Mouse (Mus musculus): ENCODE measurements around the gene H2-M10.1. TPM values are rescaled to one million over a fixed set of nuclear protein-coding genes. Genes with fewer than 3 reads are reported as not detected.
"Not testable (repeated sequence)": the region's sequence is repeated elsewhere in the genome, so short reads cannot be mapped to it uniquely, and the experiment has no call there.

Gene H2-M10.1
- not detected in 2 replicates for polyA plus RNA-seq (2016; fragmentation: Nextera tagmentation; extraction: Ambion mirVana)

GRCm38 (mm10) chr17:36326055-36326454 is at the start of gene H2-M10.1:
H2-M10.1 (minus strand) TSS chr17:36326155.
- no peaks in the 10 kb centered on the region for H3K9me3 ChIP-seq
- no peak within 1 kb of the TSS for H3K4me3 ChIP-seq
- H3K27me3 ChIP-seq = no peaks in the 10 kb centered on the region
- WGBS = 90% methylated on average over 4 of the region's 4 CpGs
- no peak within 1 kb of the TSS for H3K4me2 ChIP-seq (replicated peaks)
- no peaks in the 10 kb centered on the region for H3K36me3 ChIP-seq
- no peaks in the 10 kb centered on the region for H3K4me1 ChIP-seq
- no peak within 1 kb of the TSS for H3K27ac ChIP-seq
- no peak for ATAC-seq (ENCODE audit: insufficient number of reproducible peaks, insufficient read depth, low FRiP score, low TSS enrichment)
- H3K9ac ChIP-seq = no peak within 1 kb of the TSS

GRCm38 (mm10) chr17:36368317-36368716 is 42.4 kb upstream of the H2-M10.1 start, which contains the start of gene H2-M10.3:
H2-M10.3 (minus strand) TSS chr17:36368417.
- not testable (repeated sequence) for H3K4me3 ChIP-seq; H3K4me2 ChIP-seq (replicated peaks); H3K9ac ChIP-seq; ATAC-seq (ENCODE audit: insufficient number of reproducible peaks, insufficient read depth, low FRiP score, low TSS enrichment); H3K9me3 ChIP-seq; H3K36me3 ChIP-seq; H3K27me3 ChIP-seq; H3K4me1 ChIP-seq; H3K27ac ChIP-seq
- 87% methylated on average over 2 of the region's 2 CpGs for WGBS

GRCm38 (mm10) chr17:36362404-36362803 is 36.4 kb upstream of the H2-M10.1 start:
- H3K4me3 ChIP-seq; H3K9me3 ChIP-seq; H3K27ac ChIP-seq; ATAC-seq (ENCODE audit: insufficient number of reproducible peaks, insufficient read depth, low FRiP score, low TSS enrichment); H3K9ac ChIP-seq; H3K4me2 ChIP-seq (replicated peaks); H3K27me3 ChIP-seq; H3K36me3 ChIP-seq; H3K4me1 ChIP-seq: not testable (repeated sequence)

- H3K27me3 ChIP-seq; H3K36me3 ChIP-seq; H3K4me3 ChIP-seq; ATAC-seq (ENCODE audit: insufficient number of reproducible peaks, insufficient read depth, low FRiP score, low TSS enrichment); H3K9me3 ChIP-seq; H3K9ac ChIP-seq; H3K4me2 ChIP-seq (replicated peaks); H3K27ac ChIP-seq; H3K4me1 ChIP-seq: not testable (repeated sequence)
These were observed 31.6 kb upstream of the H2-M10.1 start for GRCm38 (mm10) chr17:36357512-36357911.

GRCm38 (mm10) chr17:36355763-36356162 is 29.8 kb upstream of the H2-M10.1 start:
- no peak overlapping the region for H3K27ac ChIP-seq
- H3K36me3 ChIP-seq = no peaks in the 10 kb centered on the region
- H3K4me2 ChIP-seq (replicated peaks) = no peak overlapping the region
- WGBS = 34% methylated on average over 3 of the region's 3 CpGs
- no peaks in the 10 kb centered on the region for H3K9me3 ChIP-seq
- no peaks in the 10 kb centered on the region for H3K27me3 ChIP-seq
- no peak overlapping the region for H3K9ac ChIP-seq
- no peak overlapping the region for H3K4me3 ChIP-seq
- ATAC-seq (ENCODE audit: insufficient number of reproducible peaks, insufficient read depth, low FRiP score, low TSS enrichment) = no peak
- H3K4me1 ChIP-seq = no peaks in the 10 kb centered on the region

- H3K27ac ChIP-seq; H3K27me3 ChIP-seq; H3K9ac ChIP-seq; H3K9me3 ChIP-seq; H3K4me2 ChIP-seq (replicated peaks); H3K4me1 ChIP-seq; H3K36me3 ChIP-seq; ATAC-seq (ENCODE audit: insufficient number of reproducible peaks, insufficient read depth, low FRiP score, low TSS enrichment); H3K4me3 ChIP-seq: not testable (repeated sequence)
These were observed 29.4 kb upstream of the H2-M10.1 start for GRCm38 (mm10) chr17:36355343-36355742.

GRCm38 (mm10) chr17:36315689-36316253 is 10.2 kb downstream of the H2-M10.1 start:
- Histone ChIP-seq H3K4me1 (0 out of 2 replicates have a peak, but pooled peaks cover 3% of the 10 kb centered on the region), H3K27ac (no peak overlapping the region), H3K27me3 (no peaks in the 10 kb centered on the region), H3K4me3 (peak overlapping the region; percentile 41), H3K4me2 (replicated peaks) (peak overlapping the region; percentile 81), H3K36me3 (no peaks in the 10 kb centered on the region), H3K9ac (peak overlapping the region; percentile 49; the same call in 1 of the 2 replicates), H3K9me3 (no peaks in the 10 kb centered on the region)
- 23% methylated on average over 5 of the region's 5 CpGs for WGBS
- no peak for ATAC-seq (ENCODE audit: insufficient number of reproducible peaks, insufficient read depth, low FRiP score, low TSS enrichment)

- Histone ChIP-seq H3K9ac (peak overlapping the region; percentile 49), H3K27me3 (no peaks in the 10 kb centered on the region), H3K4me3 (peak overlapping the region; percentile 41), H3K4me1 (0 out of 2 replicates have a peak, but pooled peaks cover 3% of the 10 kb centered on the region), H3K4me2 (replicated peaks) (peak overlapping the region; percentile 81), H3K9me3 (no peaks in the 10 kb centered on the region), H3K36me3 (no peaks in the 10 kb centered on the region), H3K27ac (no peak overlapping the region)
- peak; percentile 52; the same call in 1 of the 2 replicates for ATAC-seq (ENCODE audit: insufficient number of reproducible peaks, insufficient read depth, low FRiP score, low TSS enrichment)
- WGBS = under 1% methylated on average over 19 of the region's 19 CpGs
These were observed 10.8 kb downstream of the H2-M10.1 start for GRCm38 (mm10) chr17:36315041-36315688.

- Histone ChIP-seq H3K4me3 (peak overlapping the region; percentile 41), H3K4me2 (replicated peaks) (peak overlapping the region; percentile 81), H3K9me3 (no peaks in the 10 kb centered on the region), H3K4me1 (0 out of 2 replicates have a peak, but pooled peaks cover 3% of the 10 kb centered on the region), H3K36me3 (no peaks in the 10 kb centered on the region), H3K27me3 (no peaks in the 10 kb centered on the region), H3K27ac (no peak overlapping the region), H3K9ac (no peak overlapping the region)
- no peak; the same call in 1 of the 2 replicates for ATAC-seq (ENCODE audit: insufficient number of reproducible peaks, insufficient read depth, low FRiP score, low TSS enrichment)
- WGBS = 4% methylated on average over 9 of the region's 9 CpGs
These were observed 11.4 kb downstream of the H2-M10.1 start for GRCm38 (mm10) chr17:36314511-36314910.

GRCm38 (mm10) chr17:36309293-36309692 is 16.7 kb downstream of the H2-M10.1 start:
- H3K4me3 ChIP-seq = no peak overlapping the region
- no peak overlapping the region for H3K4me2 ChIP-seq (replicated peaks)
- H3K4me1 ChIP-seq = no peaks in the 10 kb centered on the region
- 38% methylated on average over 1 of the region's 1 CpGs for WGBS
- H3K36me3 ChIP-seq = no peaks in the 10 kb centered on the region
- H3K9me3 ChIP-seq = no peaks in the 10 kb centered on the region
- no peak overlapping the region for H3K9ac ChIP-seq
- H3K27ac ChIP-seq = no peak overlapping the region
- no peak for ATAC-seq (ENCODE audit: insufficient number of reproducible peaks, insufficient read depth, low FRiP score, low TSS enrichment)
- no peaks in the 10 kb centered on the region for H3K27me3 ChIP-seq

GRCm38 (mm10) chr17:36308855-36309254 is 17.1 kb downstream of the H2-M10.1 start:
- not testable (repeated sequence) for H3K36me3 ChIP-seq; H3K4me1 ChIP-seq; H3K9me3 ChIP-seq; H3K27ac ChIP-seq; H3K9ac ChIP-seq; H3K4me3 ChIP-seq; H3K4me2 ChIP-seq (replicated peaks); ATAC-seq (ENCODE audit: insufficient number of reproducible peaks, insufficient read depth, low FRiP score, low TSS enrichment); H3K27me3 ChIP-seq
- WGBS = 3% methylated on average over 3 of the region's 3 CpGs

- WGBS = 95% methylated on average over 2 of the region's 2 CpGs
- no peaks in the 10 kb centered on the region for H3K4me1 ChIP-seq
- H3K27me3 ChIP-seq = no peaks in the 10 kb centered on the region
- no peak for ATAC-seq (ENCODE audit: insufficient number of reproducible peaks, insufficient read depth, low FRiP score, low TSS enrichment)
- no peak within 1 kb of the TSS for H3K9ac ChIP-seq
- peaks cover 14% of the 10 kb centered on the region for H3K36me3 ChIP-seq
- peaks cover 7% of the 10 kb centered on the region; the same call in 1 of the 2 replicates for H3K9me3 ChIP-seq
- no peak within 1 kb of the TSS for H3K27ac ChIP-seq
- H3K4me3 ChIP-seq = no peak within 1 kb of the TSS
- H3K4me2 ChIP-seq (replicated peaks) = no peak within 1 kb of the TSS
These were observed 39.6 kb downstream of the H2-M10.1 start, which contains the start of gene H2-M10.2 for GRCm38 (mm10) chr17:36286390-36286789. H2-M10.2 (minus strand) TSS chr17:36286490.
